In the genomic region with DNA sequence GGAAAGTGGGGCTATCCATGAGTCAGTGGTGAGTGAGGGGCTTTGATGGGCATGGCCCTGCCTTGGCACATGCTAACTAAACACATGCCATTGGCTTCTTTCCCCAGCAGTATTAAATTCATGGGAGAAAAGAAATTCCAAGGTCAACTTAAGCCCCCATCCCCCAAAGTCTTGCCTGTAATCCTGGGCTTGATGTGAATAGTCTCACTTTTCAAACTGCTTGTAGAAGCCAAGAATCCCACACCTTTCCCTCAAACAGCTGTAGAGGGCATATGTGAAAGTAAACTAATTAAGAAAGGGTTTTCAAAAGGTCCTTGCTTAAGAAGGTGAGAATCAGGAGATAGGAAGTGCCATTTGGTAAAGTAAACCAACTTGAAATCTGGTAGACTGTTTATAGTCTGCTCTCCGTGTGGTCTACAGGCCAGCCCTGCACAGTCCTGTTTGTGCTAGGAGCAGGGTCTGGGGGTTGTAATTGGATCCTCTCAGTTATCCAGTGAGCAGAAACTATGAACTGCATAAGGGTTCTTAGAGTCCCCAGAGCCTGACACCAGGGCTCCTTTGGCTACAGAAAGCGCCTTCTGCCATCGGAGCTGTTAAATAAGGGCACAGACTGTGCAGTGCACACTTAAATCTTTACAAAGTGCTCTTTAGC, we compare ENCODE assay signal across 19 mouse cellular contexts.
DNase-seq lines count a peak whose midpoint lies in the region; ATAC-seq lines count a peak whose summit lies in the region.
"Had no signal": no experiment of that assay in that cellular context is flagged by ENCODE, and none has a peak within 500 bp of the region (broad histone marks: within the 10 kb centered on the region; RNA-seq: fewer than 3 reads in every experiment).

No protein-coding gene starts in this region.

- peaks cover 8% of the 10 kb centered on the region; the same call in 1 of the 2 replicates for H3K4me1 ChIP-seq in kidney, embryonic 15.5 days
- H3K4me1 ChIP-seq in embryonic facial prominence, embryonic 10.5 days = peaks cover 47% of the 10 kb centered on the region
- H3K4me1 ChIP-seq in limb, embryonic 11.5 days (ENCODE audit: control insufficient read depth, insufficient read depth, low read length) = peaks cover 31% of the 10 kb centered on the region
- H3K4me1 ChIP-seq: embryonic facial prominence, embryonic 15.5 days; heart, embryonic 15.5 days; intestine, embryonic 15.5 days; liver, embryonic 15.5 days; midbrain, embryonic 15.5 days had no signal

- WGBS in kidney, embryonic 15.5 days = 29% methylated on average over 3 of the region's 3 CpGs
- WGBS in embryonic facial prominence, embryonic 10.5 days = 24% methylated on average over 3 of the region's 3 CpGs
- 10% methylated on average over 3 of the region's 3 CpGs for WGBS in limb, embryonic 11.5 days

- no peak for DNase-seq in kidney, postnatal 10 days
- DNase-seq in embryo, embryonic 10.5 days (ENCODE audit: low spot score) = peak; percentile 60
- DNase-seq in embryonic facial prominence, embryonic 10.5 days (ENCODE audit: low spot score) = peak; percentile 65
- peak; percentile 65 for DNase-seq in limb, embryonic 11.5 days (ENCODE audit: low spot score)
- no peak for DNase-seq in cerebellum, postnatal 4 days (ENCODE audit: low spot score in 2 of 2)
- DNase-seq in retina, embryonic 14.5 days (ENCODE audit: low spot score) = no peak
- DNase-seq: adrenal gland, postnatal 36 days; cerebellum, adult 8-10 months; kidney, postnatal 36 days; thymus, postnatal 4 days had no signal

- H3K36me3 ChIP-seq in kidney, embryonic 15.5 days = no peaks in the 10 kb centered on the region
- H3K36me3 ChIP-seq in embryonic facial prominence, embryonic 10.5 days (replicated peaks) = no peaks in the 10 kb centered on the region
- H3K36me3 ChIP-seq in limb, embryonic 11.5 days (ENCODE audit: control insufficient read depth, insufficient read depth, low read length) = no peaks in the 10 kb centered on the region
- H3K36me3 ChIP-seq: embryonic facial prominence, embryonic 15.5 days; heart, embryonic 15.5 days; intestine, embryonic 15.5 days; liver, embryonic 15.5 days; midbrain, embryonic 15.5 days had no signal

- no peak overlapping the region for H3K9ac ChIP-seq in kidney, embryonic 15.5 days
- H3K9ac ChIP-seq in limb, embryonic 11.5 days (ENCODE audit: low read length) = no peak overlapping the region
- H3K9ac ChIP-seq: embryonic facial prominence, embryonic 15.5 days; forebrain, embryonic 13.5 days; heart, embryonic 15.5 days; intestine, embryonic 15.5 days; liver, embryonic 15.5 days; midbrain, embryonic 15.5 days had no signal

- ATAC-seq in kidney, embryonic 15.5 days (replicated peaks; ENCODE audit: low FRiP score) = 0 out of 2 replicates have a peak, but pooled peaks have one; percentile 52
- ATAC-seq in limb, embryonic 11.5 days (ENCODE audit: insufficient number of reproducible peaks, low FRiP score, low TSS enrichment, low read depth) = peak; percentile 95
- ATAC-seq in megakaryocyte-erythroid progenitor cell, adult 5-6 weeks (replicated peaks; ENCODE audit: low FRiP score, low TSS enrichment, poor library complexity, severe bottlenecking) = no peak
- ATAC-seq: forebrain, embryonic 13.5 days; intestine, embryonic 15.5 days; midbrain, embryonic 15.5 days had no signal

- no peak overlapping the region for H3K27ac ChIP-seq in kidney, embryonic 15.5 days
- H3K27ac ChIP-seq in embryonic facial prominence, embryonic 10.5 days (replicated peaks) = peak overlapping the region; percentile 32
- peak overlapping the region; percentile 48 for H3K27ac ChIP-seq in limb, embryonic 11.5 days (replicated peaks; ENCODE audit: low read depth, low read length)
- H3K27ac ChIP-seq: embryonic facial prominence, embryonic 15.5 days; forebrain, embryonic 13.5 days; heart, embryonic 15.5 days; intestine, embryonic 15.5 days; liver, embryonic 15.5 days; macrophage; midbrain, embryonic 15.5 days had no signal

- H3K27me3 ChIP-seq in kidney, embryonic 15.5 days = no peaks in the 10 kb centered on the region
- H3K27me3 ChIP-seq in embryonic facial prominence, embryonic 10.5 days (replicated peaks; ENCODE audit: low read depth, poor library complexity, severe bottlenecking) = no peaks in the 10 kb centered on the region
- no peaks in the 10 kb centered on the region for H3K27me3 ChIP-seq in limb, embryonic 11.5 days (ENCODE audit: control insufficient read depth, insufficient read depth, low read length)
- H3K27me3 ChIP-seq: embryonic facial prominence, embryonic 15.5 days; forebrain, embryonic 13.5 days; heart, embryonic 15.5 days; intestine, embryonic 15.5 days; liver, embryonic 15.5 days; midbrain, embryonic 15.5 days had no signal

- no peak overlapping the region for H3K4me2 ChIP-seq in kidney, embryonic 15.5 days
- H3K4me2 ChIP-seq in limb, embryonic 11.5 days (ENCODE audit: low read depth, severe bottlenecking) = no peak overlapping the region
- H3K4me2 ChIP-seq: embryonic facial prominence, embryonic 15.5 days; forebrain, embryonic 13.5 days; heart, embryonic 15.5 days; intestine, embryonic 15.5 days; liver, embryonic 15.5 days; midbrain, embryonic 15.5 days had no signal

- no peak overlapping the region for H3K4me3 ChIP-seq in kidney, embryonic 15.5 days (replicated peaks)
- no peak overlapping the region for H3K4me3 ChIP-seq in embryonic facial prominence, embryonic 10.5 days
- H3K4me3 ChIP-seq in limb, embryonic 11.5 days (ENCODE audit: low read depth, low read length) = no peak overlapping the region
- H3K4me3 ChIP-seq: embryonic facial prominence, embryonic 15.5 days; forebrain, embryonic 13.5 days; heart, embryonic 15.5 days; intestine, embryonic 15.5 days; liver, embryonic 15.5 days; midbrain, embryonic 15.5 days had no signal

- no peaks in the 10 kb centered on the region for H3K9me3 ChIP-seq in kidney, embryonic 15.5 days (replicated peaks)
- no peaks in the 10 kb centered on the region for H3K9me3 ChIP-seq in embryonic facial prominence, embryonic 10.5 days
- no peaks in the 10 kb centered on the region for H3K9me3 ChIP-seq in limb, embryonic 11.5 days (ENCODE audit: control insufficient read depth, low read length)
- H3K9me3 ChIP-seq: embryonic facial prominence, embryonic 15.5 days; forebrain, embryonic 13.5 days; heart, embryonic 15.5 days; intestine, embryonic 15.5 days; liver, embryonic 15.5 days; midbrain, embryonic 15.5 days had no signal

Comparison
In these comparisons a context has a peak if more than half of its experiments do, and no peak if none do; other contexts are left out.
1. DNase-seq: peak in embryo, embryonic 10.5 days (single experiment), embryonic facial prominence, embryonic 10.5 days (single experiment) and limb, embryonic 11.5 days (single experiment); none in kidney, postnatal 10 days (single experiment), cerebellum, postnatal 4 days (0 of 2) and retina, embryonic 14.5 days (single experiment).